Mouse (Mus musculus): ENCODE data around the gene Zfp462.

Zfp462 gene

DNA sequence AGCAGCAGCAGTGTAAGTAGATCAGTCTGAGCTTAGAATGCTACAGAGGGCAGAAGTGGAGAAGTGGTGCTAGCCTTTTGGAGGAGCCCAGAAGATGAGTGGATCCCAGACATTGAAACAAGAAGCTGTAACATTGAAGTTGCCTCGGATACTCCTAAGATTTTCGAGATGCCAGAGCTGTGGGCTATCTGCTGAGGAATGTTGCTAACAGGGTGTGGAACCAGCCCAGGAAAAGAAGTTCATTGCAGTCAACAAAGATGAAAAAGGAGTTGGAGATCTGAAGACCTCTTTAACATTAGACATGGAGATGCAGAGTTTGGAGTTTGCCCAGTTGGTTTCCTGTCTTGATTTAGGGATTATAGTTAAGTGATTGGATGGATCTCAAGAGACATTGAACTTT lies 51.2 kb downstream of the Zfp462 start:
- no peak for DNase-seq (ENCODE audit: low read depth)

GRCm38 (mm10) chr4:54998146-54998841 lies 53.4 kb downstream of the Zfp462 start:
- DNase-seq (ENCODE audit: low read depth): no peak

GRCm38 (mm10) chr4:54999556-54999955 lies 54.7 kb downstream of the Zfp462 start:
- no peak for DNase-seq (ENCODE audit: low read depth)

- DNase-seq (ENCODE audit: low read depth): no peak
These were observed 56.5 kb downstream of the Zfp462 start for GRCm38 (mm10) chr4:55001386-55001785.

DNA sequence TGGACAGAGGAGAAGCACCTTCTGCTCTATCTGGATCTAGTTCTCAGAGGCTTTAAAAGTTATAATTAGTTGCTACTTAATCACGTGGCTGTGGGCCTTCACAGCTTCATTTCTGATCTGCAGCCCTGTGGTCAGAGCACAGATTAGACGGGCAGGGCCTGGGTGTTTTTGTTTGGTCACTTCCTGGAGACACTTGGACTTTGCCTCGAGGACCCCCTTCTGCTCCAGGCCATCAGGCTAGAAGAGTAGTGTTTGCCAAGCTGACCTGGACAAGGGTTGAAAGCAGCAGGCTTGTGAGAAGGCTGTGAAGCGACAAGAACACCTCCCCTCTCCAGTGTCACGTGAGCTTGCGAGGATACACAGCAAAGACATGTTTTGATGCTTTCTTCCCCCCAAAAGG lies 58.3 kb downstream of the Zfp462 start:
- no peak for DNase-seq (ENCODE audit: low read depth)

GRCm38 (mm10) chr4:55005066-55005465 lies 60.2 kb downstream of the Zfp462 start:
- no peak for DNase-seq (ENCODE audit: low read depth)

GRCm38 (mm10) chr4:55005521-55005969 lies 60.7 kb downstream of the Zfp462 start:
- DNase-seq (ENCODE audit: low read depth): no peak

GRCm38 (mm10) chr4:55006024-55006423 lies 61.2 kb downstream of the Zfp462 start:
- DNase-seq (ENCODE audit: low read depth): no peak

DNA sequence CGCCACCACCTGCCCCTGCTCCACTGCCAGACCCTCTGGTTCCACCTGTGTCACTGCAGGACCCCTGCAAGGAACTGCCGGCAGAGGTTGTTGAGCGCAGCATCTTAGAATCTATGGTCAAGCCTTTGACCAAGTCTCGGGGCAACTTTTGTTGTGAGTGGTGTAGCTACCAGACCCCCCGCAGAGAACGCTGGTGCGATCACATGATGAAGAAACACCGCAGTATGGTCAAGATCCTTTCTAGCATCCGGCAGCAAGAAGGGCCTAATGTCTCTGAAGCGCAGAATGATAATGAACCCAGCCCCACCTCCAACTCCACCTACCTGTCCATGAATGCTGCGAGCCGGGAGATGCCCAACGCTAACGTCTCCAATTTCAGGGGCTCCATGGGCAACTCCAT lies 63.8 kb downstream of the Zfp462 start:
- no peak for DNase-seq (ENCODE audit: low read depth)

DNA sequence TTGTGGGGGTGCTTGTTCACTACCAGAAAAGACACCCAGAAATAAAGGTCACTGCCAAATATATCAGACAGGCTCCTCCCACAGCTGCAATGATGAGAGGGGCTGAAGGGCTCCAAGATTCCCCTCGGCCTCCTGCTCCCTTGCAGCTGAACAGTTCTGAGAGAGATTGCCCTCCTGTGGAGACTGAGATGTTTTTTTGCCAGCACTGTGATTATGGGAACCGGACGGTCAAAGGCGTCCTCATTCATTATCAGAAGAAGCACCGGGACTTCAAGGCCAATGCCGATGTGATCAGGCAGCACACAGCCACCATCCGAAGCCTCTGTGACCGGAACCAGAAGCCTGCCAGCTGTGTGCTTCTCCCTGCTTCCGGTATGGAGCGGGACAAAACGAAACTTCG lies 66.5 kb downstream of the Zfp462 start:
- DNase-seq (ENCODE audit: low read depth): no peak

DNA sequence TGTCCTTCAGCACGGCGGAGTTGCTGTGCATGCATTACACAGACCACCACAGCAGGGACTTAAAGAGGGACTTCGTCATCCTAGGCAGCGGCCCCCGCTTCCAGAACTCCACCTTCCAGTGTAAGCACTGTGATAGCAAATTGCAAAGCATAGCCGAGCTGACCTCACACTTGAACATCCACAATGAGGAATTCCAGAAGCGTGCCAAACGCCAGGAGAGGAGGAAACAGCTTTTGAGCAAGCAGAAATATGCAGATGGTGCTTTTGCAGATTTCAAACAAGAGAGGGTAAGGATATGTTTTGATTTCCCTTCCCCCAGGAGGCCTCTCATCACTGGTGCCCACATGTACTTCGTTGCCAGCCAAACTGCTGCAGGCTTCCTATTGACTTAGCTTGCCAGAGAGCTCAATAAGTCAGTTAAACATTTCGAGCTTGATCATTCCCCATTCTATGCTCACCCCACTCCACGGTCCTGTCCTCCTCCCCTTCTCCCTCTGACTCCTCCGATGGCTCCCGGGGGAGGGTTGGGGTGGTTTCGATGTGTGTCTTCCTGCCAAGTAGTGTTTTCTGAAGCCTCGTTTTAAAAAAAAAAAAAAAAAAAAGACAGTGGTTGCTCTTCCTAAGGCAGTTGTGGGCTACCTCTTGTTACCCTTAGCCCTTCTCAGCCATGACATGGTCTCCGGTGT lies 68.9 kb downstream of the Zfp462 start:
- no peak for DNase-seq (ENCODE audit: low read depth)

DNA sequence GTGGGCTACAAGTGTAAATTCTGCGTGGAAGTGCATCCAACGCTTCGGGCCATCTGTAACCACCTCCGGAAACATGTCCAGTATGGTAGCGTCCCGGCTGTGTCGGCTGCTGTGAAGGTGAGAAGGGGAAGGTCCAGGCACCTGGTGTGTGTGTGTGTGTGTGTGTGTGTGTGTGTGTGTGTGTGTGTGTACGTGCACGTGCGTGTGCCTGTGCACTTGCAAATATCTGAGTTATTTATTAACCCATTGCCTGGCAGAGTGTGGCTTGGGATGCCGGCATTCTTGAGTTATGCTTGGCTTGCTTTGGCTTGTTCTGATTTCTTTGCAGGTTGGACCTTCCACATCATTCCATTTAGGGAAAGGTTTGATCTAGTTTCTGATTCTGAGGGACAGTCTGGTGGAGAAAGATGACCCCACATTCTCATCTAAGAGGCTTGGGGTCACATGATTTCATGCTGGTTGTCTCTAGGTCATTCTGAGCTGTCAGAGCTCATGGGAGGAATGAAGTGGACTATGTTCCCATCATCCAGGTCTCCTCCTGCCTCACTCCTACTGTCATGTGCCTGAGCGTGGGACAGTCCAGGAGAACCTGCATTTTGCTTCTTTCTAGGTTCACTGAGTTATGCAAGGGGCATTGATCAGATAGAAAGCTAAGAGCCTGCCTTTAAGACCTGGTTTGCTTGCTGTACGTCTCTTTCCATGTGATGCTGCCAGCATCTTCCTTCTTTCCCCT lies 70.0 kb downstream of the Zfp462 start:
- DNase-seq (ENCODE audit: low read depth): no peak

DNA sequence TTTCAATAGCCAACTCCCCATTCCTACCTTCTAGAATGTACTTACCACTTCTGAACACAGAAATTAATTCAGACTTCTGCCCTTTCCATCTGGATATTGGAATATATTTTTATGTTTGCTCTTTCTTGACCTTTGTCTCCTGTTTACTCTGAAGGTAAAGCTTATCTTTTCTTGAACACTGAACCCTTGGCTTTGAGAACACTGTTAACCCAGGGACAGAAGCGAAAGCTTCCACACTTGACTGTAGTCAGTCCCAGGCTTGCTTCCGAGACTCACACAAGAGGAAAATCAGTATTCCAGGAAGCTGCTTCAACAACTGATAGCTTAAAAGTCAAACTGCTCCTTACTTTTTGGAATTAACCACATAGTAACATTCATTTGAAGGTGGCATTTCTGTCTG lies 70.7 kb downstream of the Zfp462 start:
- DNase-seq (ENCODE audit: low read depth): no peak

GRCm38 (mm10) chr4:55026109-55026646 lies 81.3 kb downstream of the Zfp462 start:
- no peak for DNase-seq (ENCODE audit: low read depth)

DNA sequence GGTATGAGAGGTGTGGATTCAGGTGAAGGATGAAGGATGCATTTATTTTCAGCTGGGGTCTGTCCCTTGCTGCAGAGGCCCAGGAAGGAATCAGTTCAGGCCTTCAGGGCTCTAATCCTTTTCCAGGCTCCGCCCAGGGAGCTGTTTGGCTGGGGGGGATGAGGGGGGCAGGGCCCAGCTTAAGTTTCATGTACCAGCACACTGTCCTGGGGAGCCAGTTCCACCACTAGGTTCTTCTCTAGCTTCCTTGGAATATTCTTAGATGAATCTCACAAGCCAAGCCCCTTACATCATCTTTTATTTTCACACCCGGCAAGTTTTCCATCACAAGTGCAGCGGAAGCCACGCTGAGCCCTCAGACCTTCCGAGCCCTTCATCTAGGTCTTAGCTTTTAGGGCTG lies 85.6 kb downstream of the Zfp462 start:
- DNase-seq (ENCODE audit: low read depth): no peak

DNA sequence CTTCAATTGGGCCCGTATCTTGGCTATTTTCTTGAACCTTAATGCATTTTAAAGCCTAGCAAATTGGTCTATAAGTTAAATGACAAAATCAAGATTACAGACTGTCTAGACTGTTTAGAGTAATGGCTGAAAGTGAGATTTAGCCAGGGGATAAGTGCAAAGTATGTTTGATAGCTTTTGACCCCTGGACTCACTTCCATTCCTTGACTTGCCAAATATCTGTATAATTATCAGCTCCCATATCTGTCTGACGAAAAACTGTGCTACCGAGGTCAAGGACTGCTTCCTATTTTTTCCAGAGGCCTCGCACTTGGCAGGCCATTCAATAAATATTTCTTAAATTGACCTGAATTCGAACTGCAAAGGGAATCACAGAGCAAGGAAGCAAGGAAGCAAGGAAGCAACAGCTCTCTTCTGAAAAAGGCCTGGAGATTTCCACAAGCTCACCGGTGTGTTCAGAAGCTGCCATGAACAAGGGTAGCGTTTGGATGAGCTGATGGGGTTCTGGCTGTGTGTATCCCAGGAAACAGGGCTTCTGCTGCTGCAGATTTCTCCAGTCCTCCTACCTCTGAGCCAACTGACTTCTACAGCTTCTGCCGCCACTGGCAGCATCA lies 87.6 kb downstream of the Zfp462 start:
- no peak for DNase-seq (ENCODE audit: low read depth)

- DNase-seq (ENCODE audit: low read depth): no peak
These were observed 88.6 kb downstream of the Zfp462 start for GRCm38 (mm10) chr4:55033452-55033851.

GRCm38 (mm10) chr4:55038139-55038538 lies 93.3 kb downstream of the Zfp462 start:
- DNase-seq (ENCODE audit: low read depth): no peak

- DNase-seq (ENCODE audit: low read depth): no peak
These were observed 95.6 kb downstream of the Zfp462 start for GRCm38 (mm10) chr4:55040258-55040964.

- no peak for DNase-seq (ENCODE audit: low read depth)
These were observed 96.4 kb downstream of the Zfp462 start for GRCm38 (mm10) chr4:55041106-55041730.

DNA sequence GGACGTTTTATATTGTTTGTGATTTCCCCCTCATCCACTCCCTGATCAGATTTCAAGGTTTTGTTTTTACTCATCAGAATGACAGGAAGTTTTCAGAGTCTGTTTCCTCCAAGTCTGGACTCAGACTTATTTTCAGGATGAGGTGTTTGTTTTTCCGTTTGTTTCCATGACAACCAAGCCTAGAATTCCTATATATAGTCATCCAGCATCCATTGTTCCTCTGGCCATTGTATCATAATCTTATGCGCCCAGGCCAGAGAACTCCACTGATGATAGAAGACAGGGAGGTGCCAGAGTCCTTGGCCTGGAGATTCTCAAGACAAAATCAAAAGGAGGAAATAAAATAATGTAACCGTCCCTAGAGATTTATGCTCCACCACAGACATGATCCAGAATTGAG lies 97.7 kb downstream of the Zfp462 start:
- DNase-seq (ENCODE audit: low read depth): no peak
